Mouse (Mus musculus) liver, embryonic 14.5 days (tissue): ENCODE measurements at regions not wholly inside any gene's neighbourhood (a gene's known extent, or its start where the extent isn't known, plus 50 kb on each side); places are given as distances from the start of the nearest gene placed in this dataset.

Source experiments
- ATAC-seq: fragments of 200-750 bp; cut with Nextera tagmentation; 2 replicates; pipeline ENCODE4 v1.8.0; 2017; ENCODE audit warnings: moderate number of reproducible peaks, mild to moderate bottlenecking, moderate library complexity; ENCODE audit not compliant: insufficient read depth
- DNase-seq, 3 experiments: peaks; one replicate each; pipeline ENCODE4 v3.0.0-alpha.2; 2012 to 2013; ENCODE audit warnings: low read depth in 3 of 3, low spot score in 3 of 3
- H3K27ac ChIP-seq: fragments of 300-500 bp; sonication (generic); 2 replicates; pipeline ENCODE4 v1.5.1; 2014; ENCODE audit warnings: moderate library complexity, mild to moderate bottlenecking, control low read depth, inconsistent platforms
- H3K27me3 ChIP-seq: fragments of 300-500 bp; sonication (generic); 2 replicates; pipeline ENCODE4 v1.6.1; 2014; ENCODE audit warnings: mild to moderate bottlenecking, low read length, moderate library complexity; ENCODE audit not compliant: control insufficient read depth, insufficient read depth
- H3K36me3 ChIP-seq: fragments of 300-500 bp; sonication (generic); replicated peaks from 2 replicates; pipeline ENCODE4 v1.6.1; 2014; ENCODE audit warnings: low read depth; ENCODE audit not compliant: control insufficient read depth, insufficient read depth
- H3K4me1 ChIP-seq, 2 experiments: fragments of 200-500 bp in 1 of 2; fragments of 300-500 bp in 1 of 2; sonication (generic) in 1 of 2; replicated peaks; 2 replicates each; pipeline ENCODE4 v1.6.1; 2012 to 2014; ENCODE audit warnings: antibody characterized with exemption in 1 of 2, inconsistent platforms in 1 of 2, low read length in 1 of 2; ENCODE audit not compliant: control insufficient read depth in 2 of 2, insufficient read depth in 2 of 2
- H3K4me2 ChIP-seq: fragments of 300-500 bp; sonication (generic); 2 replicates; pipeline ENCODE4 v1.6.1; 2014; ENCODE audit warnings: low read depth, mild to moderate bottlenecking, control low read depth, moderate library complexity
- H3K4me3 ChIP-seq, 2 experiments: fragments of 200-500 bp in 1 of 2; fragments of 300-500 bp in 1 of 2; sonication (generic) in 1 of 2; 2 replicates each; pipeline ENCODE4 v1.5.1; 2012 to 2014; ENCODE audit warnings: low read depth in 2 of 2, low read length in 2 of 2, mild to moderate bottlenecking in 2 of 2, control low read depth in 1 of 2, inconsistent platforms in 1 of 2, moderate library complexity in 1 of 2; ENCODE audit not compliant: insufficient read depth in 1 of 2
- H3K9ac ChIP-seq: fragments of 300-500 bp; sonication (generic); replicated peaks from 2 replicates; pipeline ENCODE4 v1.6.1; 2014; ENCODE audit warnings: mild to moderate bottlenecking, control low read depth, moderate library complexity
- H3K9me3 ChIP-seq: fragments of 300-500 bp; sonication (generic); 2 replicates; pipeline ENCODE4 v1.6.1; 2016; ENCODE audit warnings: low read length, mixed read lengths; ENCODE audit not compliant: control insufficient read depth
- CTCF ChIP-seq: IDR thresholded peaks from 2 replicates; pipeline ENCODE4 v1.5.1; 2016; ENCODE audit warnings: antibody characterized with exemption, low read depth, control low read depth
- EP300 ChIP-seq: IDR thresholded peaks from 2 replicates; pipeline ENCODE4 v1.6.1; 2016; ENCODE audit warnings: antibody characterized with exemption, low read depth
- WGBS: fragments of 180-500 bp; shearing (Covaris S2); extraction: QIAGEN DNeasy Blood & Tissue Kit; methylation state at CpG from one replicate; pipeline ENCODE4 v1.1.7; 2014; ENCODE audit not compliant: insufficient replicate concordance; 5-methylcytosine and 5-hydroxymethylcytosine counted together

DNA sequence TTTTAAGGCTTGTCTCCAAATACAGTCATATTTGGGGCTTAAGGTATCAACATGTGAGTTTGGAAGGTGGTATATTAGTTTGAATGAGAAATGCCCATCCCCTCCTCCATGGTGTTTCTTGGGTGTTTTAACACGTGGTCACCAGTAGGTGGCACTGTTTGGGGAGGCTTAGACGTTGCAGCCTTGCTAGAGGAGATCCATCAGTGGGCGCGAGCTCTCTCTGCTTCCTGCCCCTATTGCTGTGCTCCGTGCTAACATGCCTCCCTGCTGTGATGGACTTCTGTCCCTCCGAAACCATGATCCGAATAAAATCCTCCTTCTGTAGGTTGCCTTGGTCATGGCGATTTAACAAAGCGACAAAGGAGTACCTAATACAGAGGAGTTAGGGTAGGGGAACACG, 183.3 kb downstream of the Barhl2 start:
- 27% methylated on average over 10 of the region's 10 CpGs for WGBS
- Histone ChIP-seq H3K9ac (no peak overlapping the region), H3K4me1 (no peaks in the 10 kb centered on the region), H3K4me3 (no peak overlapping the region), H3K36me3 (no peaks in the 10 kb centered on the region), H3K27ac (no peak overlapping the region), H3K27me3 (no peaks in the 10 kb centered on the region), H3K4me2 (no peak overlapping the region), H3K9me3 (no peaks in the 10 kb centered on the region)
- TF ChIP-seq EP300 (no peak), CTCF (peak; percentile 78)
- ATAC-seq (no peak), DNase-seq (no peak)

DNA sequence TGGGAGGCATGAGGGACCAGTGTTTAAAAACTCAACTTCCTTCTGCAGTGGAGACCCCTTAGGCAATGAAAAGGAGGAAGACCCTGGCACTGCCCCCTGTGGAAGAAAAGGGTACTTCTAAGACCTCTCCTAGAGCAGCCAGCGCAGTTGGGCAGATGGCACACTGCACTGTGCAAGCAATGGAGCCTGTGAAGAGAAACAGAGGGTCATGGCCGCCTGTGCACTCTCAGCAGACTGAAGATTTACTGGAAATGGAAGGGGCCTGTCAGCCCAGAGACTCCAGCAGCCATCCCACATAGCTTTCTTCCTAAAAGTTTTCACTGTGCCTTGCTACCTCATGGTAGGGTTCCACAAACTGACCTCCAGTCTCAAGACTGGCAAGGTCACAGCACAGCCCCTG, 193.4 kb downstream of the Barhl2 start:
- DNase-seq (no peak), ATAC-seq (no peak)
- Histone ChIP-seq H3K9ac (no peak overlapping the region), H3K27ac (no peak overlapping the region), H3K36me3 (no peaks in the 10 kb centered on the region), H3K27me3 (no peaks in the 10 kb centered on the region), H3K4me3 (no peak overlapping the region), H3K9me3 (no peaks in the 10 kb centered on the region), H3K4me1 (no peaks in the 10 kb centered on the region), H3K4me2 (no peak overlapping the region)
- WGBS: 47% methylated on average over 2 of the region's 2 CpGs
- no peak for TF ChIP-seq EP300
- TF ChIP-seq CTCF: no peak

DNA sequence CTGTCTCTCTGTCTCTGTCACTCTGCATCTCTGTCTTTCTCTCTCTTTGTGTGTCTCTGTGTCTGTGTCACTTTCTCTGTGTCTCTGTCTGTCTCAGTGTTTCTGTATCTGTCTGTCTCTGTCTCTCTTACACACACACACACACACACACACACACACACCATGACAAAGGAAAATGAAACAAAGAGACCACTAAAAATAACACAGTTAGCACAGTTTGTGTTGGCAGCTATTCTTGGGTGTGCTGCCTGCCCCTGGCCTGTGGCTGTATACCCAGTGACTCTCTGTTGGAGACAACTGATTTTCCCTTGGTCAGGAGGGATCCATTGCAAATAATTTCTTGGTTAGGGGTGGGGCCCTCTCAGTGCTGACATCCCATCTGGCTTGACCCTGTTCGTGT, 200.8 kb downstream of the Barhl2 start:
- ATAC-seq: no peak
- Histone ChIP-seq H3K27ac (no peak overlapping the region), H3K4me1 (no peaks in the 10 kb centered on the region), H3K9ac (no peak overlapping the region), H3K36me3 (no peaks in the 10 kb centered on the region), H3K27me3 (no peaks in the 10 kb centered on the region), H3K4me2 (no peak overlapping the region), H3K4me3 (no peak overlapping the region), H3K9me3 (no peaks in the 10 kb centered on the region)
- TF ChIP-seq EP300: no peak
- no peak for DNase-seq
- 52% methylated on average over 1 of the region's 1 CpGs for WGBS

DNA sequence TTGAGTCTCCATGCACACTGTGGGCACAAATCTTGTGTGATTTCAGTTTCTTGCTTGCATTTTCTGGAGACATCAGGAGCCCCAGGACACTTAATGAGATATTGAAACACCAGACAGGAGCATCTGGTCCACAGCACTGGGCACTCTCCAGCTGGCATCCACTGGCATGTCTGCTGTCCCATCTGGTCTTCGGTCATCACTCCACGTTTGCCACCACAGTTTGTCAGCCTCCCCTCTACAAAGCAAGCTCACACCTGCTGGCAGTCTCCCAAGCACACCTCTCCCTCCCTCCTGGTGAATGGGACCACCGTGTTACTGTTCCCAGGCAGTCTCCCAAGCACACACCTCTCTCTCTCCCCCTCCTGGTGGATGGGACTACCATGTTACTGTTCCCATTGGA, 228.8 kb downstream of the Barhl2 start:
- H3K4me1 ChIP-seq: no peaks in the 10 kb centered on the region
- H3K27me3 ChIP-seq: no peaks in the 10 kb centered on the region
- H3K27ac ChIP-seq: no peak overlapping the region
- ATAC-seq (no peak), DNase-seq (no peak)
- no peaks in the 10 kb centered on the region for H3K9me3 ChIP-seq
- no peak for TF ChIP-seq CTCF
- no peak for TF ChIP-seq EP300
- no peak overlapping the region for H3K4me2 ChIP-seq
- WGBS: 42% methylated on average over 3 of the region's 3 CpGs
- H3K4me3 ChIP-seq: no peak overlapping the region
- no peaks in the 10 kb centered on the region for H3K36me3 ChIP-seq
- H3K9ac ChIP-seq: no peak overlapping the region

DNA sequence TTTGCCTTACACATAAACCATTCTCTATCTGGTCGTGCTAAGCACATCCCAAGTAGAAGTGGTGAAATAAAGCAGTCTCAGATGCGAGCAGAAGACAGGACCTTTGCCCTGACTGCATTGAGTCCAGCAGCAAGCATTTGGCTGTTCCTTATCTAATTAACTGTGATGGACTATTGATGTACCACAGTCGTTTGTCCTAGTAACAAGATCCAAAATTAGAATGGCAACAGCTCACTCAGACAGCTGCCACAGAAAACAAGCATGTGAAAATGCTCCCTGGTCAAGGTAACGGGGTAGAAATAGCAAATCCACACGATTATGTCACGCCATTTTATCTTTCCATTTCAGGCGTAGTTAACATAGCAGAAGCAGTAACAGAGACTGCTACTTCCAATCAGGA, 233.8 kb downstream of the Barhl2 start:
- no peak for DNase-seq
- Histone ChIP-seq H3K9me3 (no peaks in the 10 kb centered on the region), H3K27me3 (no peaks in the 10 kb centered on the region), H3K36me3 (no peaks in the 10 kb centered on the region), H3K9ac (no peak overlapping the region), H3K4me2 (no peak overlapping the region), H3K4me3 (no peak overlapping the region), H3K27ac (no peak overlapping the region), H3K4me1 (no peaks in the 10 kb centered on the region)
- 44% methylated on average over 7 of the region's 7 CpGs for WGBS
- no peak for ATAC-seq
- no peak for TF ChIP-seq CTCF
- no peak for TF ChIP-seq EP300

DNA sequence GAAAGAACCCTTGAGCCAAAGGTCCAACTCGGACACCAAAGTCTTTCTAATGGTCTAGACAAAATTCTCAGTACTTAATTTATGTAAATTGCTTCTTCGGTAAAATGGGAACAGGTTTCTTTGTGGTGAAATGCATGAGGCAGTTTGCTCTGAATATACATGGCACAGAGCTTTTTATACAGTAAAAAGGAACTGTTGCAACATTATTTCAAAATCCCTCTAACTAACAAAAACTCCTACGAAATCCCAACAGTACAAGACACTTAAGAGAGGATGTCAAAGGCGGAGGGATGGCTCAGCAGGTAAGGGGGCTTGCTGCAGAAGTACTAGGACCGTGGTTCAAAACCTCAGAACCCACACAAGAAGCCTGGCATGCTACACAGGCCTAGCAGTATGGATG, 248.4 kb downstream of the Barhl2 start:
- no peaks in the 10 kb centered on the region for H3K27me3 ChIP-seq
- no peaks in the 10 kb centered on the region for H3K4me1 ChIP-seq
- DNase-seq (no peak), ATAC-seq (no peak)
- no peak overlapping the region for H3K27ac ChIP-seq
- WGBS: 56% methylated on average over 5 of the region's 5 CpGs
- no peak overlapping the region for H3K9ac ChIP-seq
- H3K9me3 ChIP-seq: no peaks in the 10 kb centered on the region
- H3K4me3 ChIP-seq: no peak overlapping the region
- H3K4me2 ChIP-seq: no peak overlapping the region
- no peaks in the 10 kb centered on the region for H3K36me3 ChIP-seq
- TF ChIP-seq CTCF: no peak
- TF ChIP-seq EP300: no peak
